Mouse (Mus musculus) liver, adult 2 months (tissue): ENCODE measurements at regions not wholly inside any gene's neighbourhood (a gene's known extent, or its start where the extent isn't known, plus 50 kb on each side); places are given as distances from the start of the nearest gene placed in this dataset.

Source experiments
- CTCF ChIP-seq: fragments of 200-500 bp; IDR thresholded peaks from 2 replicates; pipeline ENCODE4 v1.5.1; 2011; ENCODE audit warnings: low read depth, low read length, control low read depth
- POLR2A ChIP-seq: fragments of 200-500 bp; IDR thresholded peaks from 2 replicates; pipeline ENCODE4 v1.6.1; 2011; ENCODE audit warnings: low read length, control low read depth; ENCODE audit not compliant: insufficient read depth; ENCODE audit errors: extremely low read depth

DNA sequence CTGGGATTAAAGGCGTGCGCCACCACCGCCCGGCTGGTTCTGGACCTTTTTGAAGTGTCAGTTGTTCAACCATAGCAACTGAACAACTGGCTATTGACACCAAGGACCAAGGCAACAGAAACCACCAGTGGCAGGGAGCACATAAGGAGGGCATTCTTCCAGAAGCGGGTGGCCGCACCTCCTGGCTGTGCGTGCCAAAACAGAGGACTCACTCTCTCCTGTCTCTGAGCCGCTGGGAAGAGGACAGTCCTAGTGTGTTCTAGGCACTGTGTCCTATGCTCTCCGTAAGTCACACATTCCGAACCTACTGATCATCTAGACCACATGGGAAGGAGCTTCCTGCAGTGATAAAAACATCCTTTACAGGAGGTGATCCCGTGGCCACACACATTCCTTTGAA lies 60.1 kb upstream of the Dlg1 start:
- TF ChIP-seq CTCF (no peak), POLR2A (no peak)
